Mouse (Mus musculus) MEL (cell line): ENCODE results near the gene Shank3. TPM values are rescaled to one million over a fixed set of nuclear protein-coding genes. Genes with fewer than 3 reads are reported as not detected.

ENCODE experiments used
- DNase-seq: peaks from one replicate; pipeline ENCODE4 v3.0.0; 2011; ENCODE audit warnings: low read depth, low spot score
- H3K27ac ChIP-seq: 2 replicates; pipeline ENCODE4 v1.5.1; 2012; ENCODE audit warnings: low read depth, mild to moderate bottlenecking, control low read depth, low read length, moderate library complexity; ENCODE audit not compliant: control insufficient read depth
- H3K27me3 ChIP-seq, 2 experiments: fragments of 150-350 bp in 1 of 2; sonication (generic) in 1 of 2; 2 replicates each; pipeline ENCODE4 v1.6.1; 2012; ENCODE audit warnings: low read length in 2 of 2, mild to moderate bottlenecking in 2 of 2, improper control_type of control experiment in 1 of 2, moderate library complexity in 1 of 2; ENCODE audit not compliant: insufficient read depth in 2 of 2, control insufficient read depth in 1 of 2
- H3K36me3 ChIP-seq, 2 experiments: 2 replicates each; pipeline ENCODE4 v1.6.1; 2012 to 2014; ENCODE audit warnings: low read length in 2 of 2, improper control_type of control experiment in 1 of 2, inconsistent platforms in 1 of 2, mild to moderate bottlenecking in 1 of 2; ENCODE audit not compliant: insufficient read depth in 2 of 2, control insufficient read depth in 1 of 2
- H3K4me1 ChIP-seq, 2 experiments: fragments of 150-350 bp in 1 of 2; sonication (generic) in 1 of 2; 2 replicates each; pipeline ENCODE4 v1.6.1; 2012; ENCODE audit warnings: low read length in 2 of 2, improper control_type of control experiment in 1 of 2, mild to moderate bottlenecking in 1 of 2; ENCODE audit not compliant: insufficient read depth in 2 of 2, control insufficient read depth in 1 of 2
- H3K4me3 ChIP-seq, 2 experiments: fragments of 150-350 bp in 1 of 2; sonication (generic) in 1 of 2; 2 replicates each; pipeline ENCODE4 v1.5.1; 2012; ENCODE audit warnings: low read depth in 2 of 2, low read length in 2 of 2, mild to moderate bottlenecking in 2 of 2, moderate library complexity in 2 of 2, control low read depth in 1 of 2, improper control_type of control experiment in 1 of 2; ENCODE audit not compliant: control insufficient read depth in 1 of 2, insufficient read depth in 1 of 2
- H3K79me2 ChIP-seq: 2 replicates; pipeline ENCODE4 v1.6.1; 2012; ENCODE audit warnings: mild to moderate bottlenecking, low read length, moderate library complexity; ENCODE audit not compliant: control insufficient read depth, poor library complexity, insufficient read depth
- H3K9ac ChIP-seq: 2 replicates; pipeline ENCODE4 v1.6.1; 2012; ENCODE audit warnings: low read depth, mild to moderate bottlenecking, control low read depth, low read length, moderate library complexity; ENCODE audit not compliant: control insufficient read depth, poor library complexity, severe bottlenecking
- H3K9me3 ChIP-seq: fragments of 150-350 bp; sonication (generic); replicated peaks from 2 replicates; pipeline ENCODE4 v1.6.1; 2012; ENCODE audit warnings: mild to moderate bottlenecking, low read length, improper control_type of control experiment, moderate library complexity; ENCODE audit not compliant: insufficient read depth
- BHLHE40 ChIP-seq: IDR thresholded peaks from 2 replicates; pipeline ENCODE4 v1.6.1; 2012; ENCODE audit warnings: low read depth, mild to moderate bottlenecking, inconsistent platforms, low read length, improper control_type of control experiment, borderline replicate concordance
- CHD1 ChIP-seq: IDR thresholded peaks from 2 replicates; pipeline ENCODE4 v1.6.1; 2012; ENCODE audit warnings: low read depth, mild to moderate bottlenecking, inconsistent platforms, low read length, improper control_type of control experiment
- CHD2 ChIP-seq: IDR thresholded peaks from 2 replicates; pipeline ENCODE4 v1.6.1; 2011; ENCODE audit warnings: low read length, improper control_type of control experiment
- E2F4 ChIP-seq: IDR thresholded peaks from 2 replicates; pipeline ENCODE4 v1.6.1; 2011; ENCODE audit warnings: low read depth, low read length, improper control_type of control experiment, borderline replicate concordance
- ELF1 ChIP-seq: IDR thresholded peaks from 2 replicates; pipeline ENCODE4 v1.6.1; 2014; ENCODE audit warnings: low read depth, mild to moderate bottlenecking, inconsistent platforms, low read length, improper control_type of control experiment, moderate library complexity
- EP300 ChIP-seq, 2 experiments: IDR thresholded peaks; 2 replicates each; pipeline ENCODE4 v1.6.1; 2011; ENCODE audit warnings: improper control_type of control experiment in 2 of 2, low read length in 2 of 2, low read depth in 1 of 2, mild to moderate bottlenecking in 1 of 2
- ETS1 ChIP-seq: IDR thresholded peaks from 2 replicates; pipeline ENCODE4 v1.6.1; 2012; ENCODE audit warnings: low read depth, mild to moderate bottlenecking, inconsistent platforms, low read length, improper control_type of control experiment, moderate library complexity
- HCFC1 ChIP-seq: IDR thresholded peaks from 2 replicates; pipeline ENCODE4 v1.6.1; 2012; ENCODE audit warnings: low read depth, mild to moderate bottlenecking, inconsistent platforms, low read length, improper control_type of control experiment, moderate library complexity
- MAX ChIP-seq: IDR thresholded peaks from 2 replicates; pipeline ENCODE4 v1.6.1; 2011; ENCODE audit warnings: low read length, improper control_type of control experiment
- MAZ ChIP-seq: IDR thresholded peaks from 2 replicates; pipeline ENCODE4 v1.6.1; 2012; ENCODE audit warnings: low read depth, mild to moderate bottlenecking, inconsistent platforms, low read length, improper control_type of control experiment
- MEF2A ChIP-seq: IDR thresholded peaks from 2 replicates; pipeline ENCODE4 v1.6.1; 2014; ENCODE audit warnings: low read depth, mild to moderate bottlenecking, inconsistent platforms, low read length, improper control_type of control experiment; ENCODE audit not compliant: poor library complexity, insufficient replicate concordance, severe bottlenecking; ENCODE audit errors: extremely low read depth
- MXI1 ChIP-seq: IDR thresholded peaks from 2 replicates; pipeline ENCODE4 v1.6.1; 2011; ENCODE audit warnings: mild to moderate bottlenecking, low read depth, low read length, improper control_type of control experiment
- MYB ChIP-seq: IDR thresholded peaks from 2 replicates; pipeline ENCODE4 v1.6.1; 2011; ENCODE audit warnings: mild to moderate bottlenecking, low read depth, low read length, improper control_type of control experiment
- MYC ChIP-seq: IDR thresholded peaks from 2 replicates; pipeline ENCODE4 v1.6.1; 2011; ENCODE audit warnings: low read depth, mild to moderate bottlenecking, low read length, improper control_type of control experiment, moderate library complexity
- NELFE ChIP-seq: IDR thresholded peaks from 2 replicates; pipeline ENCODE4 v1.6.1; 2011; ENCODE audit warnings: low read depth, low read length, improper control_type of control experiment
- NRF1 ChIP-seq: IDR thresholded peaks from 2 replicates; pipeline ENCODE4 v1.6.1; 2014; ENCODE audit warnings: low read depth, mild to moderate bottlenecking, inconsistent platforms, low read length, improper control_type of control experiment, moderate library complexity; ENCODE audit not compliant: poor library complexity, insufficient read depth, severe bottlenecking
- POLR2A ChIP-seq, 2 experiments: IDR thresholded peaks; 2 replicates each; pipeline ENCODE4 v1.6.1; 2011 to 2012; ENCODE audit warnings: low read length in 2 of 2, mild to moderate bottlenecking in 2 of 2, control low read depth in 1 of 2, improper control_type of control experiment in 1 of 2, low read depth in 1 of 2, moderate library complexity in 1 of 2; ENCODE audit not compliant: control insufficient read depth in 1 of 2, insufficient read depth in 1 of 2, poor library complexity in 1 of 2
- POLR2AphosphoS5 ChIP-seq: IDR thresholded peaks from 2 replicates; pipeline ENCODE4 v1.6.1; 2012; ENCODE audit warnings: low read depth, borderline replicate concordance, mild to moderate bottlenecking, inconsistent platforms, low read length, moderate library complexity, mixed read lengths
- RAD21 ChIP-seq: IDR thresholded peaks from 2 replicates; pipeline ENCODE4 v1.6.1; 2011; ENCODE audit warnings: mild to moderate bottlenecking, low read depth, low read length, improper control_type of control experiment
- RCOR1 ChIP-seq: IDR thresholded peaks from 2 replicates; pipeline ENCODE4 v1.6.1; 2012; ENCODE audit warnings: low read depth, mild to moderate bottlenecking, inconsistent platforms, low read length, improper control_type of control experiment
- SIN3A ChIP-seq: IDR thresholded peaks from 2 replicates; pipeline ENCODE4 v1.6.1; 2012; ENCODE audit warnings: low read length, improper control_type of control experiment, inconsistent platforms
- SMC3 ChIP-seq: IDR thresholded peaks from 2 replicates; pipeline ENCODE4 v1.6.1; 2011; ENCODE audit warnings: low read depth, low read length, improper control_type of control experiment
- TAL1 ChIP-seq: IDR thresholded peaks from 2 replicates; pipeline ENCODE4 v1.6.1; 2012; ENCODE audit warnings: mild to moderate bottlenecking, inconsistent platforms, low read length, moderate library complexity, mixed read lengths
- TBP ChIP-seq: IDR thresholded peaks from 2 replicates; pipeline ENCODE4 v1.8.0; 2011; ENCODE audit warnings: low read depth, low read length, improper control_type of control experiment
- TCF12 ChIP-seq: IDR thresholded peaks from 2 replicates; pipeline ENCODE4 v1.6.1; 2014; ENCODE audit warnings: low read depth, mild to moderate bottlenecking, inconsistent platforms, low read length, improper control_type of control experiment, moderate library complexity
- UBTF ChIP-seq: IDR thresholded peaks from 2 replicates; pipeline ENCODE4 v1.6.1; 2012; ENCODE audit warnings: low read depth, mild to moderate bottlenecking, inconsistent platforms, low read length, improper control_type of control experiment, moderate library complexity, borderline replicate concordance; ENCODE audit not compliant: insufficient read depth
- USF1 ChIP-seq: IDR thresholded peaks from 2 replicates; pipeline ENCODE4 v1.6.1; 2014; ENCODE audit warnings: low read depth, mild to moderate bottlenecking, inconsistent platforms, low read length, improper control_type of control experiment, moderate library complexity
- ZKSCAN1 ChIP-seq: IDR thresholded peaks from 2 replicates; pipeline ENCODE4 v1.6.1; 2012; ENCODE audit warnings: low read depth, mild to moderate bottlenecking, inconsistent platforms, low read length, improper control_type of control experiment, moderate library complexity
- ZMIZ1 ChIP-seq: IDR thresholded peaks from 2 replicates; pipeline ENCODE4 v1.6.1; 2012; ENCODE audit warnings: low read depth, mild to moderate bottlenecking, inconsistent platforms, low read length, improper control_type of control experiment, moderate library complexity
- polyA plus RNA-seq, 2 experiments: library from polyadenylated mRNA; stranded (reverse) in 1 of 2; unstranded in 1 of 2; fragments of >175 nt in 1 of 2; fragments of >200 nt in 1 of 2; gene quantifications; 2 replicates each; pipeline versions ENCODE4 v1.2.1 to v1.2.4; 2012; ENCODE audit warnings: low replicate concordance in 2 of 2, low read depth in 1 of 2; ENCODE audit not compliant: insufficient read length in 2 of 2, insufficient read depth in 1 of 2, missing spikeins in 1 of 2
- total RNA-seq: library from RNA; depleted of rRNA; stranded (reverse); fragments of 300-350 nt; gene quantifications from 2 replicates; pipeline ENCODE4 v1.2.3, GENCODE M21; 2012

Shank3 gene
- total and polyA plus RNA-seq, 3 experiments: 14.2 to 20.3 TPM; not detected in 1

- peak within 1 kb of the TSS; percentile 76 to 77 for H3K4me3 ChIP-seq
- TF ChIP-seq SMC3: no peak
- TF ChIP-seq MYC: no peak
- peak; percentile 82 for TF ChIP-seq HCFC1
- TF ChIP-seq TBP: no peak
- no peak for TF ChIP-seq EP300 (IDR thresholded peaks at IDR 0.05; ENCODE audit: low read depth in 1 of 2, low read length in 2 of 2)
- peak; percentile 96 for TF ChIP-seq SIN3A
- peak; percentile 94 for TF ChIP-seq MAX
- TF ChIP-seq NRF1: no peak
- TF ChIP-seq RAD21: no peak
- TF ChIP-seq MEF2A: no peak
- no peak for TF ChIP-seq USF1
- TF ChIP-seq TCF12: no peak
- TF ChIP-seq UBTF: no peak
- TF ChIP-seq POLR2A (IDR thresholded peaks at IDR 0.05; ENCODE audit: control insufficient read depth in 1 of 2, insufficient read depth in 1 of 2, low read depth in 1 of 2, low read length in 2 of 2, poor library complexity in 1 of 2): peak; percentile 31 to 52; a peak in 2 of 4 replicates
- no peak for TF ChIP-seq CHD2
- no peak for TF ChIP-seq ZKSCAN1
- no peak for TF ChIP-seq POLR2AphosphoS5
- TF ChIP-seq MXI1: peak; percentile 79; the same call in 1 of the 2 replicates
- no peak for TF ChIP-seq MYB
- no peaks in the 10 kb centered on the region for H3K4me1 ChIP-seq
- H3K9ac ChIP-seq: peak within 1 kb of the TSS; percentile 69
- H3K27me3 ChIP-seq: peaks cover 0 to 6% of the 10 kb centered on the region in 2 experiments; a peak in 2 of 4 replicates
- H3K79me2 ChIP-seq: no peaks in the 10 kb centered on the region
- DNase-seq: peak; percentile 85
- H3K36me3 ChIP-seq: peaks cover 0 to 3% of the 10 kb centered on the region in 2 experiments; a peak in 1 of 4 replicates
- H3K9me3 ChIP-seq: no peaks in the 10 kb centered on the region
- H3K27ac ChIP-seq: no peak within 1 kb of the TSS
Measured at GRCm38 (mm10) chr15:89591723-89592455, 92.5 kb downstream of the Shank3 start, which contains the start of gene Rabl2. Rabl2 (minus strand) TSS chr15:89591923.

DNA sequence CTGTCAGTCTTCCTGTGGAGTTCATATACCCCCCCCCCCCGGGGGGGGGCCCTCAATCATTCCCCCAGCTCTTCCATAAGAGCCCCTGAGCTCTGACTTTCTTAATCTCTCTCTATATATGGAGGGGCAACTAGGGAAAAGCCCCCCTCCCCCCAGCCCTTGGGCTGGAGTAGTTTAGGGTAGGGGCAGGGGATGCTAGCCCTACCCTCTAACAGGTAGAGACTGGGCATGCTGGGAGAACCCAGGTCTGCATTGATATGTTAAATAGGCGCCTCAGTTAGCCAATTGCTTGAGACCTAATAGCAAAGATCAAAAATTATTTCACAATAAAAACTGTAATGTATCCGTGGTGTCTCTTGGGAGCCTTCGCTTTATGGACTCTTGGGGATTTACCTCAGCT is 93.1 kb downstream of the Shank3 start:
- H3K9ac ChIP-seq: no peak overlapping the region
- peaks cover 0 to 6% of the 10 kb centered on the region in 2 experiments; a peak in 2 of 4 replicates for H3K27me3 ChIP-seq
- H3K79me2 ChIP-seq: no peaks in the 10 kb centered on the region
- DNase-seq: no peak
- no peak overlapping the region for H3K27ac ChIP-seq
- H3K9me3 ChIP-seq: no peaks in the 10 kb centered on the region
- TF ChIP-seq ZMIZ1 (no peak), ETS1 (no peak), RCOR1 (no peak), MEF2A (no peak), MXI1 (no peak), TAL1 (no peak), CHD1 (no peak), MAZ (no peak), ELF1 (no peak), UBTF (no peak), NRF1 (no peak), MYB (no peak), POLR2AphosphoS5 (no peak), E2F4 (no peak), HCFC1 (no peak), NELFE (no peak), BHLHE40 (no peak)
- TF ChIP-seq, all 39 proteins: peak for 0
- peaks cover 0 to 3% of the 10 kb centered on the region in 2 experiments; a peak in 1 of 4 replicates for H3K36me3 ChIP-seq
- H3K4me1 ChIP-seq: no peaks in the 10 kb centered on the region
- H3K4me3 ChIP-seq: no peak overlapping the region
